Mouse (Mus musculus): ENCODE data around the gene Lrit2.

DNA sequence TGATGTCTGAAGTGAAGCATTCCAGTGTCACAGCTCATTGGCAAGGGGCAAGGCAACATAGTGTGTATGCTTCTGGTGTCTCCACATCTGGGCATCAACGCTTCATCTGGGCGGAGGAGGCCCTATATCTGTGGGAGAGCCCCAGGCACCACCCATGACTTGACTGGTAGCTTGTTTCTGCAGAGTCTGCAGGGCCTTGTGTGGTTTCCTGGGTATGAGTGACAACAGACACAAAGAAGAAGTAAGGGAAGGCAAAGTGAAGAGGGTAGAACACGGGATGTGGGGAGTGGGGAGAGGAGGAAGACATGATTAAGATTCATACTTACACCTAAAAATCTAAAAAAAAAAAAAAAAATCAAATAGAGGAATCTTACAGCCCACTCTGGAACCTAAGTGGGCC is 34.8 kb downstream of the Lrit2 start:
- TF ChIP-seq GATA1 (IDR thresholded peaks at IDR 0.05; ENCODE audit: borderline replicate concordance, low read length) (no peak), FLI1 (IDR thresholded peaks at IDR 0.05; ENCODE audit: low read length) (no peak)

Measured in megakaryocyte, embryonic 14.5 days (primary cell).